Mouse (Mus musculus) midbrain, postnatal 0 days (tissue): ENCODE results near the gene Ern1. TPM values are rescaled to one million over a fixed set of nuclear protein-coding genes. Genes with fewer than 3 reads are reported as not detected.
"Not testable (repeated sequence)": the region's sequence is repeated elsewhere in the genome, so short reads cannot be mapped to it uniquely, and the experiment has no call there.

Experiments used
- ATAC-seq: fragments of 200-750 bp; cut with Nextera tagmentation; 2 replicates; pipeline ENCODE4 v1.8.0; 2017; ENCODE audit warnings: moderate number of reproducible peaks, mild to moderate bottlenecking, moderate TSS enrichment, moderate library complexity; ENCODE audit not compliant: low FRiP score
- DNase-seq: peaks from one replicate; pipeline ENCODE4 v3.0.0-alpha.2; 2015; ENCODE audit warnings: low spot score
- H3K27ac ChIP-seq: fragments of 300-500 bp; sonication (generic); 2 replicates; pipeline ENCODE4 v1.5.1; 2014; ENCODE audit warnings: low read depth, mild to moderate bottlenecking, low read length, mixed read lengths
- H3K27me3 ChIP-seq: fragments of 300-500 bp; sonication (generic); 2 replicates; pipeline ENCODE4 v1.6.1; 2014; ENCODE audit warnings: low read length, control low read depth, mixed read lengths; ENCODE audit not compliant: insufficient read depth
- H3K36me3 ChIP-seq: fragments of 300-500 bp; sonication (generic); 2 replicates; pipeline ENCODE4 v1.6.1; 2014; ENCODE audit warnings: low read length, control low read depth, mixed read lengths; ENCODE audit not compliant: insufficient read depth
- H3K4me1 ChIP-seq: fragments of 300-500 bp; sonication (generic); 2 replicates; pipeline ENCODE4 v1.6.1; 2014; ENCODE audit warnings: mild to moderate bottlenecking, control low read depth, antibody characterized with exemption, low read length, mixed read lengths; ENCODE audit not compliant: insufficient read depth
- H3K4me2 ChIP-seq: fragments of 300-500 bp; sonication (generic); 2 replicates; pipeline ENCODE4 v1.6.1; 2014; ENCODE audit warnings: low read depth, mild to moderate bottlenecking, low read length, mixed read lengths; ENCODE audit not compliant: poor library complexity, severe bottlenecking
- H3K4me3 ChIP-seq: fragments of 300-500 bp; sonication (generic); 2 replicates; pipeline ENCODE4 v1.5.1; 2014; ENCODE audit warnings: low read depth, mild to moderate bottlenecking, low read length, moderate library complexity
- H3K9ac ChIP-seq: fragments of 300-500 bp; sonication (generic); replicated peaks from 2 replicates; pipeline ENCODE4 v1.6.1; 2014; ENCODE audit warnings: mild to moderate bottlenecking, low read length, moderate library complexity, mixed read lengths; ENCODE audit not compliant: poor library complexity, severe bottlenecking
- H3K9me3 ChIP-seq: fragments of 300-500 bp; sonication (generic); 2 replicates; pipeline ENCODE4 v1.6.1; 2016; ENCODE audit warnings: low read length, control low read depth
- CTCF ChIP-seq: IDR thresholded peaks from 2 replicates; pipeline ENCODE4 v1.5.1; 2016; ENCODE audit warnings: antibody characterized with exemption, mild to moderate bottlenecking
- WGBS: fragments of 180-500 bp; shearing (Covaris S2); extraction: QIAGEN DNeasy Blood & Tissue Kit; methylation state at CpG from one replicate; pipeline ENCODE4 v1.1.7; 2014; 5-methylcytosine and 5-hydroxymethylcytosine counted together
- polyA plus RNA-seq: library from polyadenylated mRNA; unstranded; fragments of >200 nt; fragmentation: Nextera tagmentation; extraction: Ambion mirVana; gene quantifications from 2 replicates; pipeline ENCODE4 v1.2.1, GENCODE M21; 2015
- total RNA-seq: library from RNA; depleted of rRNA; stranded (reverse); fragments of >200 nt; gene quantifications from 2 replicates; pipeline ENCODE4 v1.2.3, GENCODE M21; 2014

Ern1 gene
- total and polyA plus RNA-seq, 2 experiments from 2014 or later, result 3.7 to 10.3 TPM

- no peaks in the 10 kb centered on the region for H3K27me3 ChIP-seq
- TF ChIP-seq CTCF, result no peak
- WGBS, result 74% methylated on average over 4 of the region's 4 CpGs
- H3K9ac ChIP-seq, result no peak overlapping the region
- no peaks in the 10 kb centered on the region for H3K9me3 ChIP-seq
- no peaks in the 10 kb centered on the region for H3K4me1 ChIP-seq
- H3K4me2 ChIP-seq, result no peak overlapping the region
- no peak overlapping the region; the same call in 1 of the 2 replicates for H3K27ac ChIP-seq
- no peak for DNase-seq
- H3K36me3 ChIP-seq, result peaks cover 24% of the 10 kb centered on the region
- H3K4me3 ChIP-seq, result no peak overlapping the region
- no peak for ATAC-seq
Observed at GRCm38 (mm10) chr11:106410011-106410410, 77.6 kb downstream of the Ern1 start.

DNA sequence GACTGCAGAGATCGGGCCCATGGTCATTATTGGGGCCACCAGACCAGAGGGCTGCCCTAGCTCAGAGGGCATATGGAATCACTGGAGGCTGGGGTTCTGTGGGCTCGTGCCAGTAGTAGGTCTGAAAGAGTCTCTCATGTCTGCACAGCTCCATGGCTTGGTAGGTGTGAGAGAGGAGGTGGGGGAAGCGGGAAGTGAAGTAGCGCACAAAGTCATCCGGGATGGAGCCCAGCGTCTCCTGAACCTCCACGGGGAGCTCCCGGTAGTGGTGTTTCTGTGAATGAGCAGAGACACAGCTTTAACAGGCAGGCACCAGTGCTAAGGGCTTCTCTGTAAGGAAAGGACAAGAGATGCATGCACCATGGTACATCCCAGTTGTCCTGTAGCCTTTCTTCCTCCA, 89.2 kb downstream of the Ern1 start:
- DNase-seq, result no peak
- ATAC-seq, result no peak
- no peak for TF ChIP-seq CTCF
- 92% methylated on average over 8 of the region's 8 CpGs for WGBS
- no peak overlapping the region for H3K9ac ChIP-seq
- no peaks in the 10 kb centered on the region for H3K4me1 ChIP-seq
- H3K36me3 ChIP-seq, result peaks cover 45% of the 10 kb centered on the region
- H3K27me3 ChIP-seq, result no peaks in the 10 kb centered on the region
- no peak overlapping the region for H3K27ac ChIP-seq
- H3K9me3 ChIP-seq, result no peaks in the 10 kb centered on the region
- H3K4me2 ChIP-seq, result no peak overlapping the region
- no peak overlapping the region for H3K4me3 ChIP-seq

DNA sequence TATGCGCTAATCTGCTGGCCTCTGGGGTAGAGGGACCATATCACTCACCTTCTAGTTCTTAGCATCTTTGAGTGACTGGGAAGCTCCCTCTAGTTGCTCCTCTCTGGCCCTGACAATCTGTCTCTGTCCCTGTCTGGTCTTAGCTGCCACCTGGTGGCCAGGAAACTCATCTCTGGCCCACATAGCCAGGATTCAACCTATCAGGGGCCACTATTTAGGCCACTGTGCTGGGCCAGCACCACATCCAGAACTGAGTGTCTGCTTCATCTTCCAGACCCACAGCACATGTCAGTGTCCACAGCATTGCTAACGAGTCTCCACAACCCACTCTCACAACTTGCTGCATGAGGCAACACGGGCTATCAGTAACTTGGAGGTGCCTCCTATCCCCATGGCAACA, 90.0 kb downstream of the Ern1 start:
- ATAC-seq (no peak), DNase-seq (peak; percentile 32)
- Histone ChIP-seq H3K36me3 (peaks cover 40% of the 10 kb centered on the region), H3K4me2 (no peak overlapping the region), H3K9me3 (no peaks in the 10 kb centered on the region), H3K27me3 (no peaks in the 10 kb centered on the region), H3K4me1 (no peaks in the 10 kb centered on the region), H3K27ac (no peak overlapping the region), H3K4me3 (no peak overlapping the region), H3K9ac (no peak overlapping the region)
- WGBS, result 87% methylated on average over 3 of the region's 3 CpGs
- TF ChIP-seq CTCF, result peak; percentile 71

GRCm38 (mm10) chr11:106394055-106394454, 93.6 kb downstream of the Ern1 start:
- ATAC-seq, H3K4me1 ChIP-seq, H3K4me3 ChIP-seq, H3K27ac ChIP-seq, H3K9me3 ChIP-seq, H3K27me3 ChIP-seq, H3K9ac ChIP-seq, H3K4me2 ChIP-seq, DNase-seq: not testable (repeated sequence)
- WGBS, result 93% methylated on average over 2 of the region's 2 CpGs
- peaks cover 21% of the 10 kb centered on the region; the same call in 1 of the 2 replicates for H3K36me3 ChIP-seq

DNA sequence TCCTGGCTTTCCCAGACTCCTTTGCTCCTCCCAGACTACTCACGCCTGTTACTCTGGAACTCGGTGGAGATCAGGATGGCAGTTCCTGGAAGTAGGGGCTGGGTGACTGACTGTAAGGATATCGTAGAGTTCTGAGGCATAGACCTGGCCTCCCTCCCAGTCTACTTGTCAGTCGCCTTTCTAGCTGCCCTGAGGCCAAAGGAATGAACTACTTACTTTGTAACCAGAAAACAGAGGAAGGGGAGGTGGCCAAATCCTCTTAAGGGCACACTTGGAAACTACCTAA, 94.4 kb downstream of the Ern1 start:
- 56% methylated on average over 4 of the region's 4 CpGs for WGBS
- H3K9ac ChIP-seq, result no peak overlapping the region

GRCm38 (mm10) chr11:106392597-106393330, 94.9 kb downstream of the Ern1 start:
- no peaks in the 10 kb centered on the region for H3K4me1 ChIP-seq
- H3K27me3 ChIP-seq, result no peaks in the 10 kb centered on the region
- TF ChIP-seq CTCF, result no peak
- H3K27ac ChIP-seq, result no peak overlapping the region
- no peak for DNase-seq
- no peak overlapping the region for H3K4me2 ChIP-seq
- no peak overlapping the region for H3K9ac ChIP-seq
- ATAC-seq, result no peak
- 0 out of 2 replicates have a peak, but pooled peaks cover 9% of the 10 kb centered on the region for H3K36me3 ChIP-seq
- H3K9me3 ChIP-seq, result no peaks in the 10 kb centered on the region
- WGBS, result 73% methylated on average over 7 of the region's 7 CpGs
- no peak overlapping the region for H3K4me3 ChIP-seq

More for the DNA sequence above, 94.4 kb downstream of the Ern1 start:
- H3K4me2 ChIP-seq, result no peak overlapping the region
- H3K36me3 ChIP-seq, result peaks cover 13% of the 10 kb centered on the region; the same call in 1 of the 2 replicates
- no peak for DNase-seq
- no peaks in the 10 kb centered on the region for H3K9me3 ChIP-seq
- H3K4me1 ChIP-seq, result no peaks in the 10 kb centered on the region
- no peak overlapping the region for H3K27ac ChIP-seq
- H3K4me3 ChIP-seq, result no peak overlapping the region
- ATAC-seq, result no peak
- TF ChIP-seq CTCF, result no peak
- no peaks in the 10 kb centered on the region for H3K27me3 ChIP-seq
